Mouse (Mus musculus) limb, embryonic 11.5 days (tissue): Measurements from ENCODE around the gene Olfr1349. TPM values are rescaled to one million over a fixed set of nuclear protein-coding genes. Genes with fewer than 3 reads are reported as not detected.
"Not testable (repeated sequence)": the region's sequence is repeated elsewhere in the genome, so short reads cannot be mapped to it uniquely, and the experiment has no call there.

Experiments used
- ATAC-seq: fragments of 200-750 bp; cut with Nextera tagmentation; 2 replicates; pipeline ENCODE4 v1.8.0; 2017; ENCODE audit warnings: low read depth; ENCODE audit not compliant: insufficient number of reproducible peaks, low FRiP score, low TSS enrichment
- DNase-seq: peaks from one replicate; pipeline ENCODE4 v3.0.0-alpha.2; 2015; ENCODE audit warnings: low spot score
- H3K27ac ChIP-seq: fragments of 300-500 bp; sonication (generic); replicated peaks from 2 replicates; pipeline ENCODE4 v1.5.1; 2014; ENCODE audit warnings: low read depth, mild to moderate bottlenecking, low read length
- H3K27me3 ChIP-seq: fragments of 300-500 bp; sonication (generic); 2 replicates; pipeline ENCODE4 v1.6.1; 2014; ENCODE audit warnings: mild to moderate bottlenecking, low read length, mixed read lengths; ENCODE audit not compliant: control insufficient read depth, insufficient read depth
- H3K36me3 ChIP-seq: fragments of 300-500 bp; sonication (generic); 2 replicates; pipeline ENCODE4 v1.6.1; 2014; ENCODE audit warnings: mild to moderate bottlenecking, low read length, moderate library complexity, mixed read lengths; ENCODE audit not compliant: control insufficient read depth, insufficient read depth
- H3K4me1 ChIP-seq: fragments of 300-500 bp; sonication (generic); 2 replicates; pipeline ENCODE4 v1.6.1; 2014; ENCODE audit warnings: low read length, mixed read lengths; ENCODE audit not compliant: control insufficient read depth, insufficient read depth
- H3K4me2 ChIP-seq: fragments of 300-500 bp; sonication (generic); 2 replicates; pipeline ENCODE4 v1.6.1; 2014; ENCODE audit warnings: low read depth, mild to moderate bottlenecking, moderate library complexity; ENCODE audit not compliant: severe bottlenecking
- H3K4me3 ChIP-seq: fragments of 300-500 bp; sonication (generic); 2 replicates; pipeline ENCODE4 v1.5.1; 2014; ENCODE audit warnings: low read depth, low read length
- H3K9ac ChIP-seq: fragments of 300-500 bp; sonication (generic); 2 replicates; pipeline ENCODE4 v1.6.1; 2014; ENCODE audit warnings: mild to moderate bottlenecking, low read length
- H3K9me3 ChIP-seq: fragments of 300-500 bp; sonication (generic); 2 replicates; pipeline ENCODE4 v1.6.1; 2016; ENCODE audit warnings: low read length; ENCODE audit not compliant: control insufficient read depth
- WGBS: fragments of 180-500 bp; shearing (Covaris S2); extraction: QIAGEN DNeasy Blood & Tissue Kit; methylation state at CpG from one replicate; pipeline ENCODE4 v1.1.7; 2014; 5-methylcytosine and 5-hydroxymethylcytosine counted together
- polyA plus RNA-seq: library from polyadenylated mRNA; unstranded; fragments of >200 nt; fragmentation: Nextera tagmentation; extraction: Ambion mirVana; gene quantifications from 2 replicates; pipeline ENCODE4 v1.2.1, GENCODE M21; 2014

Gene Olfr1349
- not detected in 2 replicates for polyA plus RNA-seq

GRCm38 (mm10) chr7:6522850-6523249 is at the start of gene Olfr1349:
Olfr1349 (minus strand) TSS chr7:6522950.
- H3K9me3 ChIP-seq: peaks cover 5% of the 10 kb centered on the region; the same call in 1 of the 2 replicates
- no peaks in the 10 kb centered on the region for H3K27me3 ChIP-seq
- H3K4me1 ChIP-seq: no peaks in the 10 kb centered on the region
- DNase-seq (no peak), ATAC-seq (no peak)
- H3K9ac ChIP-seq: no peak within 1 kb of the TSS
- 83% methylated on average over 5 of the region's 5 CpGs for WGBS
- H3K4me3 ChIP-seq: no peak within 1 kb of the TSS
- no peak within 1 kb of the TSS for H3K27ac ChIP-seq
- no peaks in the 10 kb centered on the region for H3K36me3 ChIP-seq
- no peak within 1 kb of the TSS for H3K4me2 ChIP-seq

DNA sequence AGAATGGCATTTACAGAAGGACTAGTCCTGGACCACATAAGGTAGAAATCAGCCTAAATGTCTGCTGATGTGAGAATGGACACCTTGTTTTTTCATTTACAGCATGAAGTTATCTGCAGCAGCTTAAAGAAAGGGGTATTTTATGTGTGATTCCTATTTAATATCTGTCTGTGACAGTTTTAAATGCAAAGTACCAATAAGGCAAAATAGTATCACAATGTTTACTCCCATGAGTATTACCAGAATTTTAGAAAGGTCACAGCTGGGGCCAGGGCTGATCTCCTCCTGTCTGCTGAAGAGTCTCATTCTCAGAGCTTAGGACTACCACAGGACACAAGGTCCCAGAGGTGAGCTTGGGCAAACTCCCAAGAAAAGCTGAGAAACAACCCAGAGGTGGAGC is 41.8 kb upstream of the Olfr1349 start, which contains the start of gene Olfr1350:
Gene Olfr1350, plus strand, starts transcription at position 301 of the 400 bp plus-strand sequence.
- DNase-seq (no peak), ATAC-seq (no peak)
- Histone ChIP-seq H3K4me1 (no peaks in the 10 kb centered on the region), H3K4me3 (no peak within 1 kb of the TSS), H3K27me3 (no peaks in the 10 kb centered on the region), H3K36me3 (no peaks in the 10 kb centered on the region), H3K9me3 (no peaks in the 10 kb centered on the region), H3K27ac (no peak within 1 kb of the TSS), H3K9ac (no peak within 1 kb of the TSS), H3K4me2 (no peak within 1 kb of the TSS)

GRCm38 (mm10) chr7:6526141-6526540 is 3.4 kb upstream of the Olfr1349 start:
- no peak overlapping the region for H3K27ac ChIP-seq
- no peak overlapping the region for H3K4me3 ChIP-seq
- WGBS: 68% methylated on average over 5 of the region's 5 CpGs
- H3K4me2 ChIP-seq: no peak overlapping the region
- H3K27me3 ChIP-seq: no peaks in the 10 kb centered on the region
- no peak for ATAC-seq
- peak; percentile 27 for DNase-seq
- H3K36me3 ChIP-seq: no peaks in the 10 kb centered on the region
- no peak overlapping the region for H3K9ac ChIP-seq
- peaks cover 5% of the 10 kb centered on the region; the same call in 1 of the 2 replicates for H3K9me3 ChIP-seq
- H3K4me1 ChIP-seq: no peaks in the 10 kb centered on the region

GRCm38 (mm10) chr7:6525001-6525400 is 2.3 kb upstream of the Olfr1349 start:
- no peak overlapping the region for H3K27ac ChIP-seq
- no peak overlapping the region for H3K9ac ChIP-seq
- H3K4me2 ChIP-seq: no peak overlapping the region
- H3K27me3 ChIP-seq: no peaks in the 10 kb centered on the region
- H3K4me3 ChIP-seq: no peak overlapping the region
- no peak for DNase-seq
- WGBS: 65% methylated on average over 3 of the region's 3 CpGs
- no peak for ATAC-seq
- no peaks in the 10 kb centered on the region for H3K4me1 ChIP-seq
- H3K36me3 ChIP-seq: no peaks in the 10 kb centered on the region
- peaks cover 5% of the 10 kb centered on the region; the same call in 1 of the 2 replicates for H3K9me3 ChIP-seq

DNA sequence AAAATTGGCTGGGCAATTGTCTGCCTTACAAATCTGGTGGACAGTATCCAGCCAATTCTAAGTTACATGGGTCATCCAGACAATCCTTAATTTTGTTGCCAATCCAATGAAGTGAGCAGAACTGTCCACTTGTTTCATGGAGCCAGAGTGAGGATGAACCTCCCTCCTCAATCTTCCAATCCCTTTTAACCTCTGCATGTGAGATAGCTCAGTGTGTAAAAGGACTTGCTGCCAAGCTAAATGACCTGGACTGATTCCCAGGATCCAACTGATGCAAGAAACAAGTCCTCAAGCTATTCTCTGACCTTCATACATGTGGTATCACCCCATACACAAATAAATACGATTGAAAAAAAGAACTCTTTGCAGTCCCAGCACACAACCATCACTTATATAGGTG is 1.1 kb downstream of the Olfr1349 start:
- H3K4me3 ChIP-seq: no peak overlapping the region
- 39% methylated on average over 1 of the region's 1 CpGs for WGBS
- no peak overlapping the region for H3K27ac ChIP-seq
- no peak for DNase-seq
- peaks cover 5% of the 10 kb centered on the region; the same call in 1 of the 2 replicates for H3K9me3 ChIP-seq
- H3K27me3 ChIP-seq: no peaks in the 10 kb centered on the region
- no peaks in the 10 kb centered on the region for H3K4me1 ChIP-seq
- ATAC-seq: no peak
- no peak overlapping the region for H3K9ac ChIP-seq
- no peak overlapping the region for H3K4me2 ChIP-seq
- no peaks in the 10 kb centered on the region for H3K36me3 ChIP-seq

DNA sequence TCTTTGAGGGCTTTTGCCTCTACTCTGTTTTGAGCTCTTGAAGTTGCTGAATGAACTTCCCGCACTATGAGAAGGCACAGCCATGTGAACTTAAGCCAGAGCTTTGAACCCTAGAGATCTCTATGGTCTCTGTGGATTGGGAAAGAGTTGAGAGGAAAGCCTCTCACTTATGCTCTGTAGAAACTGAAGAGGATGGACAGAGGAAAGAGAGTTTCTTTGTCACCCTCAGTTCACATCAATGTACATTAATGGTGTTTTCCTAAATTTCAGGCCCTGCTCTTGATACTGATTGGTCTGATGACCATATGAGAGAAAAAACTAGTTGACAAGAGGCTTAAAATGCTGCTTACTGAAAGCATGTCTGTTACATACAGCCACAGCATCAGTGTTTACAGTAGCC is 14.1 kb downstream of the Olfr1349 start, which contains the start of gene Olfr1348:
Gene Olfr1348, minus strand, starts transcription at position 101 of the 400 bp plus-strand sequence.
- Histone ChIP-seq H3K9ac (no peak within 1 kb of the TSS), H3K9me3 (no peaks in the 10 kb centered on the region), H3K36me3 (no peaks in the 10 kb centered on the region), H3K4me3 (no peak within 1 kb of the TSS), H3K27me3 (no peaks in the 10 kb centered on the region), H3K4me1 (no peaks in the 10 kb centered on the region), H3K4me2 (no peak within 1 kb of the TSS), H3K27ac (no peak within 1 kb of the TSS)
- ATAC-seq (no peak), DNase-seq (no peak)
- 96% methylated on average over 1 of the region's 1 CpGs for WGBS

GRCm38 (mm10) chr7:6499655-6500054 is 23.1 kb downstream of the Olfr1349 start, which contains the start of gene Olfr1347:
Olfr1347 (minus strand) TSS chr7:6499755.
- H3K27me3 ChIP-seq: no peaks in the 10 kb centered on the region
- H3K4me2 ChIP-seq: no peak within 1 kb of the TSS
- 49% methylated on average over 1 of the region's 1 CpGs for WGBS
- H3K9me3 ChIP-seq: 0 out of 2 replicates have a peak, but pooled peaks cover 2% of the 10 kb centered on the region
- no peaks in the 10 kb centered on the region for H3K4me1 ChIP-seq
- no peak for DNase-seq
- H3K4me3 ChIP-seq: no peak within 1 kb of the TSS
- ATAC-seq: no peak
- H3K9ac ChIP-seq: no peak within 1 kb of the TSS
- H3K27ac ChIP-seq: no peak within 1 kb of the TSS
- H3K36me3 ChIP-seq: no peaks in the 10 kb centered on the region

GRCm38 (mm10) chr7:6486841-6487240 is 35.9 kb downstream of the Olfr1349 start, which contains the start of gene Olfr5:
Olfr5 (minus strand) TSS chr7:6486941.
- WGBS: 40% methylated on average over 2 of the region's 2 CpGs
- Histone ChIP-seq H3K9me3 (no peaks in the 10 kb centered on the region), H3K4me1 (no peaks in the 10 kb centered on the region), H3K27ac (no peak within 1 kb of the TSS), H3K4me3 (no peak within 1 kb of the TSS), H3K36me3 (no peaks in the 10 kb centered on the region), H3K4me2 (no peak within 1 kb of the TSS), H3K27me3 (no peaks in the 10 kb centered on the region), H3K9ac (no peak within 1 kb of the TSS)
- DNase-seq (no peak), ATAC-seq (no peak)

DNA sequence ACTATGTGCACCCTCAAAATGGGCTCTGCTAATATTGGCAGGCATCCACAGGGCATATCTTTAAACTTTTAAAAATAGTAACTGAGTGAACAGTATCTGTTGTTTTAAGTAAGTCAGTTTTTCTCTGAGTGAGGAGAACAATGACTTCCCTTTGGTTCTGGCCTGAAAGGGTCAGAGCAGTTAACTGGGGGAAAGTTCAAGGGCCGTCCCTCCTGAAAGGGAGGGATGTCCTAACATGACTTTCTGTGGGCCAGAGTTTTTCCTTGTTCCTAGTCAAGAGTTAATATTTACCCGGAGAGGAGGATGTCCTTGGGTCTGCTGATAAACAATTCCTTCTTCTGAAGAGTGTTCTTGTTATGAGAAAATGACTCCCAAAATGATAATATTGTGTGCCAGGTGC is 45.1 kb downstream of the Olfr1349 start:
- not testable (repeated sequence) for H3K27me3 ChIP-seq, H3K4me2 ChIP-seq, H3K9ac ChIP-seq, H3K36me3 ChIP-seq, H3K9me3 ChIP-seq, H3K4me1 ChIP-seq, ATAC-seq, H3K4me3 ChIP-seq, DNase-seq, H3K27ac ChIP-seq
- WGBS: 81% methylated on average over 2 of the region's 2 CpGs
